Mouse (Mus musculus) right cerebral cortex, adult 2 months (tissue): ENCODE results near the gene Manba.

Experiments
- DNase-seq, 2 experiments: peaks; one replicate each; pipeline ENCODE4 v3.0.0; 2021 to 2022; ENCODE audit warnings: low spot score in 2 of 2

Gene Manba

GRCm38 (mm10) chr3:135580439-135581275, 95.2 kb downstream of the Manba start:
- DNase-seq: no peak

- DNase-seq: no peak
Observed at GRCm38 (mm10) chr3:135581606-135582117, 96.3 kb downstream of the Manba start.

- no peak for DNase-seq
Observed at GRCm38 (mm10) chr3:135582246-135582645, 96.8 kb downstream of the Manba start.

GRCm38 (mm10) chr3:135585482-135585881, 100.1 kb downstream of the Manba start:
- no peak for DNase-seq

- DNase-seq: no peak
Observed at GRCm38 (mm10) chr3:135586060-135586459, 100.6 kb downstream of the Manba start.

- peak; percentile 19 to 35 for DNase-seq
Observed at GRCm38 (mm10) chr3:135586471-135586880, 101.1 kb downstream of the Manba start.

- DNase-seq: no peak
Observed at GRCm38 (mm10) chr3:135590471-135590870, 105.1 kb downstream of the Manba start.

- no peak for DNase-seq
Observed at GRCm38 (mm10) chr3:135591376-135591775, 106.0 kb downstream of the Manba start.

GRCm38 (mm10) chr3:135592011-135592410, 106.6 kb downstream of the Manba start:
- no peak for DNase-seq

- DNase-seq: no peak
Observed at GRCm38 (mm10) chr3:135594238-135594917, 109.0 kb downstream of the Manba start.

GRCm38 (mm10) chr3:135597014-135597413, 111.6 kb downstream of the Manba start:
- no peak for DNase-seq

GRCm38 (mm10) chr3:135598355-135598754, 112.9 kb downstream of the Manba start:
- DNase-seq: no peak

- DNase-seq: no peak
Observed at GRCm38 (mm10) chr3:135602731-135603130, 117.3 kb downstream of the Manba start.

- no peak for DNase-seq
Observed at GRCm38 (mm10) chr3:135604626-135605417, 119.4 kb downstream of the Manba start.

- no peak for DNase-seq
Observed at GRCm38 (mm10) chr3:135605474-135605873, 120.1 kb downstream of the Manba start.

GRCm38 (mm10) chr3:135606592-135606991, 121.2 kb downstream of the Manba start:
- no peak for DNase-seq

GRCm38 (mm10) chr3:135607021-135607420, 121.6 kb downstream of the Manba start:
- DNase-seq: peak in 1 of 2 experiments; percentile 36

GRCm38 (mm10) chr3:135607660-135608473, 122.5 kb downstream of the Manba start:
- DNase-seq: no peak

GRCm38 (mm10) chr3:135610221-135610620, 124.8 kb downstream of the Manba start:
- peak; percentile 69 to 78 for DNase-seq

- no peak for DNase-seq
Observed at GRCm38 (mm10) chr3:135614376-135614775, 129.0 kb downstream of the Manba start.

- DNase-seq: no peak
Observed at GRCm38 (mm10) chr3:135616730-135617129, 131.3 kb downstream of the Manba start.
